Mouse (Mus musculus) stomach, postnatal 0 days (tissue): ENCODE measurements around the gene Gm49355. TPM values are rescaled to one million over a fixed set of nuclear protein-coding genes. Genes with fewer than 3 reads are reported as not detected.
A peak's percentile ranks its signal among the peaks of the same experiment; 100 is the strongest.
"Not testable (repeated sequence)": the region's sequence is repeated elsewhere in the genome, so short reads cannot be mapped to it uniquely, and the experiment has no call there.

ENCODE experiments used
- ATAC-seq: fragments of 200-750 bp; cut with Nextera tagmentation; 2 replicates; pipeline ENCODE4 v1.8.0; 2017; ENCODE audit not compliant: low FRiP score, low TSS enrichment
- DNase-seq: peaks from one replicate; pipeline ENCODE4 v3.0.0-alpha.2; 2016; ENCODE audit warnings: low spot score
- H3K27ac ChIP-seq: fragments of 300-500 bp; sonication (generic); replicated peaks from 2 replicates; pipeline ENCODE4 v1.5.1; 2014; ENCODE audit warnings: mild to moderate bottlenecking, control low read depth
- H3K27me3 ChIP-seq: fragments of 300-500 bp; sonication (generic); 2 replicates; pipeline ENCODE4 v1.6.1; 2014; ENCODE audit warnings: low read length; ENCODE audit not compliant: control insufficient read depth, insufficient read depth
- H3K36me3 ChIP-seq: fragments of 300-500 bp; sonication (generic); 2 replicates; pipeline ENCODE4 v1.6.1; 2014; ENCODE audit warnings: low read length, mixed read lengths; ENCODE audit not compliant: control insufficient read depth, insufficient read depth
- H3K4me1 ChIP-seq: fragments of 300-500 bp; sonication (generic); replicated peaks from 2 replicates; pipeline ENCODE4 v1.6.1; 2014; ENCODE audit warnings: antibody characterized with exemption; ENCODE audit not compliant: control insufficient read depth, insufficient read depth
- H3K4me2 ChIP-seq: fragments of 300-500 bp; sonication (generic); replicated peaks from 2 replicates; pipeline ENCODE4 v1.6.1; 2014; ENCODE audit warnings: low read depth, mild to moderate bottlenecking, control low read depth, moderate library complexity
- H3K4me3 ChIP-seq: fragments of 300-500 bp; sonication (generic); 2 replicates; pipeline ENCODE4 v1.5.1; 2014; ENCODE audit warnings: low read depth, low read length, control low read depth
- H3K9ac ChIP-seq: fragments of 300-500 bp; sonication (generic); 2 replicates; pipeline ENCODE4 v1.6.1; 2014; ENCODE audit warnings: mild to moderate bottlenecking, low read length, control low read depth, mixed read lengths
- H3K9me3 ChIP-seq: fragments of 300-500 bp; sonication (generic); 2 replicates; pipeline ENCODE4 v1.6.1; 2016; ENCODE audit warnings: low read length; ENCODE audit not compliant: control insufficient read depth
- CTCF ChIP-seq: IDR thresholded peaks from 2 replicates; pipeline ENCODE4 v1.5.1; 2016; ENCODE audit warnings: antibody characterized with exemption, low read depth, mild to moderate bottlenecking, moderate library complexity
- EP300 ChIP-seq: optimal IDR thresholded peaks from 2 replicates; pipeline ENCODE3; 2016; ENCODE audit warnings: antibody characterized with exemption
- WGBS: fragments of 180-500 bp; shearing (Covaris S2); extraction: QIAGEN DNeasy Blood & Tissue Kit; methylation state at CpG from one replicate; pipeline ENCODE4 v1.1.7; 2014; 5-methylcytosine and 5-hydroxymethylcytosine counted together
- polyA plus RNA-seq: library from polyadenylated mRNA; unstranded; fragments of >200 nt; fragmentation: Nextera tagmentation; extraction: Ambion mirVana; gene quantifications from 2 replicates; pipeline ENCODE4 v1.2.1, GENCODE M21; 2015

The Gm49355 gene
- 0.16 and 0.22 TPM in 2 replicates for polyA plus RNA-seq

DNA sequence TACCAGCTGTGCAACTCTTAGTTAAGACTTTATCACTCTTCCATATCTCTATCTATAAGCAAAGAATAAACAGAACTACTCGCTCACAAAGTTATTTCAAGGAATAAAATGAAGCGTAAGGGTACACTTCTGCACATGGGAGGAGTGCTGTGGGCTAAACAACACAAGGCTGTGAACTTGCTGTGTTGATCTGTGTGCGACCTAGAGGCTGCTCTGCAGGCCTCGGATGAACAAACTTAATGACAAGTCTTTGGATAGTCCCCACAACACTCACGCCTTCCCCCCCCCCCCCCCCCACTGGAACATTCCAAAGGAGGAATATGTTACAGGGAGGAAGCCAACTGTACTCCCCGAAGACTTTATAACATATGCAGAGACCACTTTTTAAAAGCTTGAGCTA, at the start of gene Gm49355:
Gm49355 (plus strand) TSS at position 336 of the 400 bp plus-strand sequence.
- H3K9ac ChIP-seq, result peak within 1 kb of the TSS; percentile 96
- 72% methylated on average over 6 of the region's 6 CpGs for WGBS
- H3K4me2 ChIP-seq, result peak within 1 kb of the TSS; percentile 71
- peak within 1 kb of the TSS; percentile 98 for H3K27ac ChIP-seq
- DNase-seq (no peak), ATAC-seq (0 out of 2 replicates have a peak, but pooled peaks have one; percentile 35)
- no peaks in the 10 kb centered on the region for H3K9me3 ChIP-seq
- peak within 1 kb of the TSS; percentile 89 for H3K4me3 ChIP-seq
- H3K36me3 ChIP-seq, result no peaks in the 10 kb centered on the region
- H3K27me3 ChIP-seq, result no peaks in the 10 kb centered on the region
- TF ChIP-seq EP300 (no peak), CTCF (no peak)
- H3K4me1 ChIP-seq, result no peaks in the 10 kb centered on the region

DNA sequence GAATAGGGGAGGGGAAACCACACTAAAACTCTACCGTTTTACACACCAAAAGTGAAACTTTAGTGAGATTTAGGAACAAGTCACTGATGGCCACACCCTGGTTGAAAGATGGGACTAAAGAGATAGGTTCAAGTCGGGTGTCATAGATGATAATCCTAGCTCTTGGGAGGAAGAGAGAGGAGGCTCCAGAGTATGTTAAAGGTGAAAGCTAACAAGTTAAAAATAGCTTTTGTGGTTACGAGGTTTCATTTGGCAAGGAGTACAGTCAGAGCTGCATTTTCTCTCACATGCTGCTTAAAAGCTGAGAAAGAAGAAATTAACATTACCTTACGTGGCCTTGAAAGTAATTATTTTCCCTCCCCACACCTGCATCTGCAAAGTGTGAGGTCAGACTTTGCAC, 40.0 kb upstream of the Gm49355 start:
- no peak for TF ChIP-seq CTCF
- no peak for TF ChIP-seq EP300
- DNase-seq (no peak), ATAC-seq (no peak)
- WGBS, result 63% methylated on average over 4 of the region's 4 CpGs
- Histone ChIP-seq H3K27ac (no peak overlapping the region), H3K4me1 (no peaks in the 10 kb centered on the region), H3K9ac (no peak overlapping the region), H3K4me2 (no peak overlapping the region), H3K9me3 (no peaks in the 10 kb centered on the region), H3K27me3 (no peaks in the 10 kb centered on the region), H3K4me3 (no peak overlapping the region), H3K36me3 (no peaks in the 10 kb centered on the region)

DNA sequence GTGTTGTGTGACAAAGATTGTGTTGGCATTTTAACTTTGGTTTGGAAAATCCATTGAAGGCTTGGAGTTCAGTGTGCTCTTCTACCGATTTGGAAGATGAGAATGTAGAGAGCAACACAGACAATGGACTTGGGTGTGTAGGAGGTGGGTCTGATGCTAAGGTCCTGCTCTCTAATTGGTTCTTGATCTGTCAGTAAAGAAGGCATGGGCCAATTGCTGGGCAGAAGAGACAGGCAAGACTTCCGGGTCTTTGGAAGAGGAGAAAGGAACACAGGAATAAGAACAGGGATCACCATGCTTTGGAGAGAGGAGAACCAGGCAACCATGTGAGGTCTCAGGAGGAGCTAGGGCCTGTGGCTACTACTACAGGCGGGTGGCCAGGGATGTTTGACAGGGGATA, 7.7 kb upstream of the Gm49355 start:
- ATAC-seq (no peak), DNase-seq (no peak)
- Histone ChIP-seq H3K36me3 (no peaks in the 10 kb centered on the region), H3K4me1 (no peaks in the 10 kb centered on the region), H3K4me3 (no peak overlapping the region), H3K27ac (no peak overlapping the region), H3K9me3 (no peaks in the 10 kb centered on the region), H3K9ac (no peak overlapping the region), H3K27me3 (no peaks in the 10 kb centered on the region), H3K4me2 (no peak overlapping the region)
- TF ChIP-seq EP300 (no peak), CTCF (no peak)
- WGBS, result 57% methylated on average over 3 of the region's 3 CpGs

- Histone ChIP-seq H3K4me1 (no peaks in the 10 kb centered on the region), H3K9ac (peak within 1 kb of the TSS; percentile 96), H3K27me3 (no peaks in the 10 kb centered on the region), H3K4me2 (peak within 1 kb of the TSS; percentile 71), H3K36me3 (no peaks in the 10 kb centered on the region), H3K27ac (peak within 1 kb of the TSS; percentile 98), H3K9me3 (no peaks in the 10 kb centered on the region), H3K4me3 (peak within 1 kb of the TSS; percentile 89)
- WGBS, result under 1% methylated on average over 48 of the region's 48 CpGs
- DNase-seq, result peak; percentile 88
- ATAC-seq, result peak; percentile 98
- TF ChIP-seq EP300 (no peak), CTCF (no peak)
Measured at GRCm38 (mm10) chr14:12284141-12284912, 551 bp downstream of the Gm49355 start, which contains the start of gene 3830406C13Rik. Gene 3830406C13Rik (plus strand): TSS chr14:12284173.

DNA sequence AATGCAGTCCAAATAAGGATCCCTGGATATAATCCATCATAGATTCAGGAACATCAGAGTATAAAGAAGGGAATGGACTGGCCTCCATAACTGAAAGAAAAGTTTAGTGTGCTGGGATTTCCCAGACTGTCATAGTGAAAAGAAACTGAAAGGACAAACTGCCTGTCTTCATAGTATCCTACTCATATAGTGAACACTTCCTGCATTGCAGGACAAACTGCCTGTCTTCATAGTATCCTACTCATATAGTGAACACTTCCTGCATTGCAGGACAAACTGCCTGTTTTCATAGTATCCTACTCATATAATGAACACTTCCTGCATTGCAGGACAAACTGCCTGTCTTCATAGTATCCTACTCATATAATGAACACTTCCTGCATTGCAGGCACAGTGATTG, 6.0 kb downstream of the Gm49355 start:
- H3K9me3 ChIP-seq, H3K36me3 ChIP-seq, H3K27me3 ChIP-seq, H3K4me1 ChIP-seq, H3K27ac ChIP-seq, DNase-seq, ATAC-seq, H3K9ac ChIP-seq, H3K4me2 ChIP-seq, H3K4me3 ChIP-seq: not testable (repeated sequence)

- ATAC-seq, result no peak
- Histone ChIP-seq H3K4me1 (no peaks in the 10 kb centered on the region), H3K4me3 (no peak overlapping the region), H3K9me3 (no peaks in the 10 kb centered on the region), H3K27me3 (no peaks in the 10 kb centered on the region), H3K4me2 (no peak overlapping the region), H3K36me3 (0 out of 2 replicates have a peak, but pooled peaks cover 2% of the 10 kb centered on the region), H3K27ac (no peak overlapping the region), H3K9ac (no peak overlapping the region)
- 90% methylated on average over 7 of the region's 7 CpGs for WGBS
- TF ChIP-seq CTCF (no peak), EP300 (no peak)
- DNase-seq, result no peak
Measured at GRCm38 (mm10) chr14:12296391-12296790, 12.6 kb downstream of the Gm49355 start.
